8 mouse cellular contexts compared by ENCODE assay signal in genomic region chr11:51703379-51703998, GRCm38 (mm10). TPM values are rescaled to one million over a fixed set of nuclear protein-coding genes. Genes with fewer than 3 reads are reported as not detected.
DNase-seq lines count a peak whose midpoint lies in the region; ATAC-seq and TF ChIP-seq lines count a peak whose summit lies in the region.

No protein-coding gene starts in this region.

- TF ChIP-seq EP300 in heart, postnatal 0 days (IDR thresholded peaks at IDR 0.05; ENCODE audit: low read depth), result no peak

- H3K4me1 ChIP-seq in heart, postnatal 0 days (ENCODE audit: control insufficient read depth, insufficient read depth), result no peaks in the 10 kb centered on the region
- no peaks in the 10 kb centered on the region for H3K4me1 ChIP-seq in limb, embryonic 10.5 days

- peak; percentile 11; the same call in 1 of the 2 replicates for TF ChIP-seq CTCF in heart, postnatal 0 days (IDR thresholded peaks at IDR 0.05; ENCODE audit: low read depth)

- WGBS in heart, postnatal 0 days, result 69% methylated on average over 10 of the region's 10 CpGs
- WGBS in limb, embryonic 10.5 days, result 67% methylated on average over 10 of the region's 10 CpGs

- no peaks in the 10 kb centered on the region for H3K9me3 ChIP-seq in heart, postnatal 0 days (replicated peaks; ENCODE audit: control insufficient read depth, low read length)
- no peaks in the 10 kb centered on the region for H3K9me3 ChIP-seq in limb, embryonic 10.5 days (replicated peaks)

- no peak overlapping the region for H3K9ac ChIP-seq in heart, postnatal 0 days (replicated peaks; ENCODE audit: low read depth, low read length)

- H3K4me3 ChIP-seq in heart, postnatal 0 days (ENCODE audit: low read depth, low read length), result no peak overlapping the region
- H3K4me3 ChIP-seq in limb, embryonic 10.5 days, result no peak overlapping the region

- no peaks in the 10 kb centered on the region for H3K27me3 ChIP-seq in heart, postnatal 0 days (ENCODE audit: control insufficient read depth, insufficient read depth, low read length)
- no peaks in the 10 kb centered on the region for H3K27me3 ChIP-seq in limb, embryonic 10.5 days (ENCODE audit: low read depth, poor library complexity, severe bottlenecking)
- no peaks in the 10 kb centered on the region for H3K27me3 ChIP-seq in splenic B cell, adult 2 months (ENCODE audit: control insufficient read depth, insufficient read depth, low read length, poor library complexity, severe bottlenecking)

- no peak overlapping the region for H3K4me2 ChIP-seq in heart, postnatal 0 days (ENCODE audit: low read depth, low read length)

- no peak for ATAC-seq in heart, postnatal 0 days (ENCODE audit: insufficient read depth, low read depth)

- H3K36me3 ChIP-seq in heart, postnatal 0 days (replicated peaks; ENCODE audit: control insufficient read depth, insufficient read depth, low read length), result peaks cover 89% of the 10 kb centered on the region
- peaks cover 96% of the 10 kb centered on the region for H3K36me3 ChIP-seq in limb, embryonic 10.5 days
- H3K36me3 ChIP-seq in splenic B cell, adult 2 months (ENCODE audit: control insufficient read depth, insufficient read depth, low read length, poor library complexity, severe bottlenecking), result peaks cover 26% of the 10 kb centered on the region; the same call in 1 of the 2 replicates

- DNase-seq in heart, postnatal 0 days (ENCODE audit: low spot score), result no peak
- no peak for DNase-seq in heart, adult 8-10 months (ENCODE audit: low spot score)
- DNase-seq in 416B (ENCODE audit: low read depth), result peak; percentile 82
- peak; percentile 98 for DNase-seq in R1 (ENCODE audit: low read depth, low spot score)
- peak; percentile 32 for DNase-seq in limb, embryonic 10.5 days (ENCODE audit: low spot score)
- DNase-seq in splenic B cell, adult 2 months (ENCODE audit: low read depth, low spot score), result peak; percentile 63
- no peak for DNase-seq in ovary, postnatal 14 days (ENCODE audit: low spot score)
- no peak for DNase-seq in right cerebral cortex, postnatal 36 days (ENCODE audit: low spot score in 2 of 2)

- H3K27ac ChIP-seq in heart, postnatal 0 days (ENCODE audit: low read depth), result no peak overlapping the region
- H3K27ac ChIP-seq in limb, embryonic 10.5 days, result no peak overlapping the region

RNA-seq across cellular contexts. Expression of gene 0610009B22Rik, which starts 14.8 kb away (rescaled TPM):
- total RNA-seq in heart, postnatal 0 days (2014; rRNA removed; ENCODE audit: low replicate concordance), result 28.4 and 45.5 TPM in 2 replicates
- polyA plus RNA-seq in heart, postnatal 0 days (2015; fragmentation: Nextera tagmentation; extraction: Ambion mirVana), result 93.0 and 106 TPM in 2 replicates
- 10 to 100 TPM; 35.6 to 44.6 (median 40.8) TPM for total RNA-seq in heart, adult 8-10 months (2022)
- polyA plus RNA-seq in limb, embryonic 10.5 days (2016; fragmentation: Nextera tagmentation; extraction: Ambion mirVana), result 73.4 and 80.2 TPM in 2 replicates

RNA-seq across cellular contexts. Expression of gene D930048N14Rik, which starts 52.7 kb away (rescaled TPM):
- total RNA-seq in heart, postnatal 0 days (2014; rRNA removed; ENCODE audit: low replicate concordance), result 0.08 and 0.58 TPM in 2 replicates
- 0.74 and 0.78 TPM in 2 replicates for polyA plus RNA-seq in heart, postnatal 0 days (2015; fragmentation: Nextera tagmentation; extraction: Ambion mirVana)
- 1 to 10 TPM in 1 of 4 experiments, under 1 TPM in 3; 0.22 to 1.0 (median 0.63) TPM for total RNA-seq in heart, adult 8-10 months (2022)
- polyA plus RNA-seq in limb, embryonic 10.5 days (2016; fragmentation: Nextera tagmentation; extraction: Ambion mirVana), result 3.2 and 4.1 TPM in 2 replicates

RNA-seq across cellular contexts. Expression of gene N4bp3, which starts 52.8 kb away (rescaled TPM):
- 31.2 and 34.8 TPM in 2 replicates for total RNA-seq in heart, postnatal 0 days (2014; rRNA removed; ENCODE audit: low replicate concordance)
- 18.1 and 20.2 TPM in 2 replicates for polyA plus RNA-seq in heart, postnatal 0 days (2015; fragmentation: Nextera tagmentation; extraction: Ambion mirVana)
- total RNA-seq in heart, adult 8-10 months (2022), result 10 to 100 TPM in 3 of 4 experiments, 1 to 10 TPM in 1; 9.2 to 10.8 (median 10.3) TPM
- 27.9 and 34.3 TPM in 2 replicates for polyA plus RNA-seq in limb, embryonic 10.5 days (2016; fragmentation: Nextera tagmentation; extraction: Ambion mirVana)

RNA-seq across cellular contexts. Expression of gene Sec24a, which starts 59.9 kb away (rescaled TPM):
- 8.3 and 11.8 TPM in 2 replicates for total RNA-seq in heart, postnatal 0 days (2014; rRNA removed; ENCODE audit: low replicate concordance)
- polyA plus RNA-seq in heart, postnatal 0 days (2015; fragmentation: Nextera tagmentation; extraction: Ambion mirVana), result 6.2 and 7.3 TPM in 2 replicates
- 10 to 100 TPM; 15.0 to 16.9 (median 16.2) TPM for total RNA-seq in heart, adult 8-10 months (2022)
- 10.4 and 13.4 TPM in 2 replicates for polyA plus RNA-seq in limb, embryonic 10.5 days (2016; fragmentation: Nextera tagmentation; extraction: Ambion mirVana)

RNA-seq across cellular contexts. Expression of gene Sar1b, which starts 60.0 kb away (rescaled TPM):
- 124 and 134 TPM in 2 replicates for total RNA-seq in heart, postnatal 0 days (2014; rRNA removed; ENCODE audit: low replicate concordance)
- 194 and 196 TPM in 2 replicates for polyA plus RNA-seq in heart, postnatal 0 days (2015; fragmentation: Nextera tagmentation; extraction: Ambion mirVana)
- 100 to 1,000 TPM; 149 to 178 (median 154) TPM for total RNA-seq in heart, adult 8-10 months (2022)
- 96.8 and 106 TPM in 2 replicates for polyA plus RNA-seq in limb, embryonic 10.5 days (2016; fragmentation: Nextera tagmentation; extraction: Ambion mirVana)

Comparison
In these comparisons a context has a peak if more than half of its experiments do, and no peak if none do; other contexts are left out.
1. DNase-seq: peak in 416B (single experiment), R1 (single experiment), limb, embryonic 10.5 days (single experiment) and splenic B cell, adult 2 months (single experiment); none in heart, postnatal 0 days (single experiment), heart, adult 8-10 months (single experiment), ovary, postnatal 14 days (single experiment) and right cerebral cortex, postnatal 36 days (0 of 2).